Mouse (Mus musculus) G1E-ER4 (cell line): ENCODE results near the gene Tekt3. TPM values are rescaled to one million over a fixed set of nuclear protein-coding genes. Genes with fewer than 3 reads are reported as not detected.

ENCODE experiments used
- GATA1 ChIP-seq: IDR thresholded peaks from one replicate; pipeline ENCODE4 v1.8.0; 2012; ENCODE audit warnings: low read length, inconsistent platforms
- polyA plus RNA-seq: library from polyadenylated mRNA; stranded (reverse); fragments of >175 nt; gene quantifications from 2 replicates; pipeline ENCODE4 v1.2.3, GENCODE M21; 2012

Gene Tekt3
- polyA plus RNA-seq, 1 experiment = not detected

DNA sequence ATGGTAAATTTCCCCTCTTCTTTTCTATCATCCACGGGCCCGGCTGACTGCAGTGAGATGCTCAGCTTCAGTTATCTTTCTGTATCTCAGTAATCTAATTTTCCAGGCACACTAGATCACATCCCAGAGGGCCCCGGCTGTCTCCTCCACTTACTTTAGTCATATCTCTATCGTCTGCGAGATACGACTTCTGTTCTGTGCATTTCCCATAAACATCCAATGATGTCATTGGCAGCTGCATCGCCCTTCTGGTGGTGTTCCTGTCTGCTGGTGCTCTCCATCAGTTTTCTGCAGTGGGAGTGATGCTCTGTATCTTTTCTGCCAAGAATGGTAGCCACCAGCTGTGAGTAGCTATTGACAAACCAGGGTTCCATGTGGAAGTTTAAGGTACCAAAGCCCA is 41.8 kb downstream of the Tekt3 start:
- no peak for TF ChIP-seq GATA1

DNA sequence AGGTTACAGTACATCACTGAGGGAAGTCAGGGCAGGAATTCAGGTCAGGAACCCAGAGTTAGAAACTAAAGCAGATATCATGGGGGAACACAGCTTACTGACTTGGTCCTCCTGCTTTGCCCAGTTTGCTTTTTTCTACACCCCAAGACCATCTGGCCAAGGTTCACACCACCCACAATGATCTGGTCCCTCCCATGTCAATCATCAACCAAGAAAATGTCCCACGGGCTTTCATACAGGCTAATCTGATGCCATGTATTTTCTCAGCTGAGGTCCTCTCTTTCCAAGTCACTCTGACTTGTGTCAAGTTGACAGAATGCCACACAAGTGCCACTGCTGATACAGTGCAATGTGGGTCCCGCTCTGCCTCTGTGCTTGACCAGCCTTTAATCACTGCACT is 42.6 kb downstream of the Tekt3 start:
- no peak for TF ChIP-seq GATA1

DNA sequence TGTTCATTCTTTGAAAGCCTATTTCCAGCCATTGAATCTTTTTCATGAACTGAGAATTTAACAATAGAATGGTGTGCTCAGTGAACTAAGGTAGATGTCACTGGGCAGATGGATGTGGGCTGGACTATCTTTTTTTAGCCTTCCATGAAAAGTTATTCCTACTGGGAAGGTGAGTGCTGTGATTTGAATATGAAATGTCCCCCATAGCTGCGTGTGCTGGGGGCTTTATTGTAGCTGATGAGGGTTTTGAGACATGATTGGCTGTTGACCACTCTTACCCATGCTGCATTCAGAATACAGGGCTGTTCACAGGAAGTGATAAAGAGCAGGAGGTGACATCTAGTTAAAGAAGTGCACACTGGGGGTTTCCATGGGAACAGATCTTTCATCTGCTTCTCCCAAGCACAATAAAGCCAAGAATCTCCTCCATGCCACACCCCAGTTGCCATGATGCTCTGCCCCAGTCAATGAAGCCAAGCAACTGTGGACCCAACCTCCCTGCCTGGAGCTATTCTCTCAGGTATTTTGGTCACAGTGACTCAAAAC is 47.8 kb downstream of the Tekt3 start:
- TF ChIP-seq GATA1 = no peak

DNA sequence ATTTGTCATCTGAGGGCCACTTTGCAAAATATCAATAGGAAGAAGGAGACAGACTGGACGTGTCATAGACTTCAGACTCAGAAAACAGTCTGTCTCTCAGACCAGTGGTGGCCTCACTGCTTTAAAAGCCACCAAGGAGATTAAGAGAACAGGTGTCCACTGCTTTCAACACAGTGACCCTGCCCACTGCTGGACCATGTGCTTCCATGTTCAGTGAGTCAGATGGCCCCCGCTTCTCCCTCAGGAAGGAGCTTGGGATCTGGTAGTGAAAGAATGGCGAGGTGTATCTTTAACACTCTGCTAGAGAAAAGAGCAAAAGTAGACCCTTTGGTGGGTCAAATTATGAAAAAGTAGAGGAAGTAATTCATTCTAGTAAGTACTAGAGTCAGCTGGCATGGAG is 48.9 kb downstream of the Tekt3 start:
- TF ChIP-seq GATA1 = no peak

DNA sequence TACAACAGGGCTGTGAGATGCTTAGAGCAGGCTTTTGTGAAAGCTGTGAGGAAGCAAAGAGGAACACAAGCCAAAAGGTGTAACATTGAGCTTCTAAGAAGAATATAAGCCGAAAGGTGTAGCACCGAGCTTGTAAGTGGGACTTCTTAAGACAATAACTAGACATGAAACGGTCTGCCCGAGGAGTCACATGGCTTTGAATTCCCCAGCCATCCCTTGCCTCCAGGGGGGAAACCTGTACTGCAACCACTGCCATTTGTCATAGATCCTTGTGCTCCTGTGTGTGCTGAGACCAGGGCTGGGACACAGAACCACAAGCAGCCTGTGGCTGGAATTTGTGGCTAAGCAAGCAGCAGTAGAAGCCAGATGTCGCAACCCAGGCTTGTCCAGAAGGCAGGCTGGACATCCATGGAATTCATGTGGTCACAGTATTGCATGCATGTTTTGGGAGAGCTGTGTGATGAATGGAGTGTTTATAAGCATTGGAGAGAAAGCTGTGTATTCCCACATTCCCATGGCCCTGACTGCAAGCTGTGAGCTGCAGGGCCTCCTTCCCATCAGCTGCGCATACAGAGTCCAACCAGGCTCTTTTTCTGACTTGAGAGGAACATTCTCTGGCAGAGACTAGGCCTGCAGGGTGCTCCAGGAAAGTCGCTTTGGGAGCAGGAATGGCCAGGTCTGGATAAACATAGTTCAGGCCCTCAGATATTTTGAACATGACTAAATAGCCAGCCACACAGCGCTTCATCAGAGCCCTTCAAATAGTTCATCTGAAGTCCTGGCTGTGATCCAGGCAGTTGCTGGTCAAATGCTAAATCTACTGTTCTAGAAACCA is 53.6 kb downstream of the Tekt3 start:
- TF ChIP-seq GATA1 = no peak

DNA sequence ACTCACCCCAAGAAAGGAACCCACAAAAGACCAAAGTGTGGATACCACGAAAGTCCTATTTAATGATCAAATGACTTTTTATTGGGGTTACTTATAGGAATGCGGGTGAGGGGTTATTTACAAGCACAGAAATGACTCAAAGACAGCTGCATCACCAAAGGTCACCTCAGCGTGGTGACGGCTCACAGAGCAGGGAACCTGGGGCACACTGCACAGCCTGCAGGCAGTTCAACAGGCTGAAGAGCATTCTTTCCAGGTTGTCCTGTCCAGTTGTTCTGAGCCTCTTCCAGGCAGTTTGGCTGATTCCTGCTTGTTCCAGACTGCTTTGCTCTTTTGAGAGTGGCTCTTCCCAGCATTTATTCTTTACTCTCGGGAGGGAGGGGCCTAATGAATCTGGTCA is 55.2 kb downstream of the Tekt3 start:
- no peak for TF ChIP-seq GATA1

DNA sequence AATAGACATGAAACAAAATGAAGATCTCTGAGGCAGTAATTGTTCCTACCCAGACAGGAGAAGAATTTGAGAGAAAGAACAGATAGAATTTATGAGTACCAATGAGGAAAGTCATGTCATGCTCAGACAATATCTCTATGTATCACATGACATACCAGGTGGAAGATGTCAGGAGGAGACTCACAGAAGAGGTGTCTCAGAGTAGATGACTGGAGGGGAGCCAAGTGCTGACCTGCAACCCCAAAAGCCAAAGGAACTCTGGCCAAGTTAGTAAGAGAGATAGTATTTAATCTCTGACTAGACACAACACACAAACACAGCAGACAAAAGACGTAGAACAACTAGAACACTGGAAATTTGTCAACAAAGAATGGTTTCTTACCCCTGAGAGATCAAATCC is 55.8 kb downstream of the Tekt3 start:
- TF ChIP-seq GATA1 = no peak

DNA sequence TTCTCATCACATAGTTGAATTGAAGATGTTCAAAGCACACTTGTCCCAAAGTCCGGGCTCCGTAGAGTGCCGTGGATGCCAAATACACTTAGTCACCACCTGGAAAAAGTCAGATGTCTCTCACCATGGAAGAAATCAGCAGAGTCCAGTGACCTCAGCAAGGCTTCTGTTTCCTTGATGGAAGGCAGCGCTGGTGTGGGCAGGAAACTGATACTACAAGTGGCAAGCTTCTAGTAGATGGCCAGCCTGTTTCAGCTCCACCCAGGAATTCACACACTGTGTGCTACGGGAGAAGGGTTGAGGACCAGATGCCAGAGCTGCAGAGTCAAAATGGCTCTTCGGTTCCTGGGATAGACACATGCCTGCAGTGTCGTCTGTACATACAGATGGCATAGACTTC is 58.3 kb downstream of the Tekt3 start:
- no peak for TF ChIP-seq GATA1

DNA sequence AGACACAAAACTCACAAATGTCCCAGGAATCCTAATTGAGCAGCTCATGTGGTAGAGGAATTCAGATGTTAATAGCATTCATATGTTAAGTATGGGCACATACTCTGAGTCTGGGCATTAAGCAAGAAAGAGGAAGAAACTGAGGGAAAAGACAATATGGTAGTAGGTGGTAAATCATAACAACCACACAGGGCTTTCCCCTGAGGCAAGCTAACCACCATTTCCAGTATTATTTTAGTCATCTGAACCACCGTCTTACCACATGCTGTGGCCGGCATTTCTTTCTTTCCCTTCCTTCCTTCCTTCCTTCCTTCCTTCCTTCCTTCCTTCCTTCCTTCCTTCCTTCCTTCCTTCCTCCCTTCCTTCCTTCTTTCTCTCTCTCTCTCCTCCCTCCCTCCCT is 60.8 kb downstream of the Tekt3 start:
- no peak for TF ChIP-seq GATA1

DNA sequence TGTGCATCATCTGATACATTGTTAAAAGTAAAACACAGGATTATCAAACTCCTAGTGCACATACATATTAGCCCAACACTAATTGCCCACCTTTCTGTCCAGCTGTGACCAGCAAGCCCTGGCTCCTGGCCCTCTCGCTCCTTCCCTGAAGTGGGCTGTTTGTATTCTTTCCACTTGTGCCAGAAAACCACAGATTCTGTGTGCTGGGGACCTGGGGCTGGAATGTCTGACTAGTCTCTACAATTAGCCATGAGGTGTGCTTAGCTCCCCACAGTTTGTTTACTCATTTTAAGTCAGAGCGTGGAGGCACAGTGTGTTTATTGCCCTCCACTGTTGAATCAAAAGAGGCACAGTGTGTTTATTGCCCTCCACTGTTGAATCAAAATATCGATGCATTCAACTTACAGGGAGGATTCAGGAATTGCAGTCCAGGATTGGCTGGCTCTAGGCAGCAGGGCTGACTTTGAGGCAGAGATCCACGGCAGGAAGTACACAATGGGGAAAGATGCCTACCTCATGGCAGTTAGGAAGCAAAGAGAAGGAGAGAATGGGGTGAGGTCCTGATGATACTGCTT is 61.4 kb downstream of the Tekt3 start:
- TF ChIP-seq GATA1 = no peak

DNA sequence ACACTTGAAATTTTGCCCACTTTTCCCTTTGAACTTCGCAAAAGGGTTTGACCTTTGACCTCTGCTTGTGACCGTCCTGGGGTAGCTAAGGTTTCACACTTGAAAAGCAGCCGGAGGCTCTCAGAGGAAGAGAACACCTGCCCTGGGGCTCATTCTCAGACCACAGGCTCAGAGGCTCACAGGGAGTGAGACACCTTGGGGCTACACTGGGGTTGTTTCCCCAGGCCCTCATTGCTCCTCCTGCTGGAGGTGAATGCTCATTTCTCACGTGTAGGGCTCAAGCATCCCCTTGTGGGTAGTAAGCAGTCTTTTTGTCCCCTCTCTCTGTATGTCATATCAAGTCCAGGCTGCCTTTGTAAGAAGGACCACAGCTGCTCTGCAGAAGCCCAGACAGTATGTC is 62.9 kb downstream of the Tekt3 start:
- TF ChIP-seq GATA1 = no peak

DNA sequence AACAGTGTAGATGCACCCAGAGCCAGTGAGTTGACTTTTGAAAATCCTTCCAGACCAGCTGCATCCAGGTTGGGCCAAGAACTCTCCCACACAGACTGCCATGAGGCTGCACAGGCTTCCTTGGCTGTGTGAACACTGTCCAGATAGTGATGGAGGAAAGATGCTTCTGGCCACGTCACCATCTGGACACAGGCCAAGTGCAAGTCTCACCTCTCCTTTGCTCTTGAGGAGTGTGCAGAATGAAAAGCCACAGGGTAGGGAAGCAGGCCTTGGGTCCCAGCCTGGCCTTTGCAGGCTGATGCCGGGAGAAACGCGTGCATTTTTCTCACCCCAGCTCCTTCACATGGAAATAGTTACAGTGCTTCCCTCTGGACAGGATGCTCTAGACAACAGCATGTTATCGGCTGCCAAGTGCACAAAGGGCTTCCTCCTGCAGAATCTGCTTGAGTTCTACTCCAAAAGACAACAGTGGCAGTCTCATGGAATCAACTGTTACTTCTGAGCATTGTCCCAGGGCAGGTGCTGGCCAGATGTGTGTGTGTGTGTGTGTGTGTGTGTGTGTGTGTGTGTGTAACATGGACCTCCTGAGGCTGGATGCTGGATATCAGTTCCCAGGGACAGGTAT is 64.5 kb downstream of the Tekt3 start:
- TF ChIP-seq GATA1 = no peak

DNA sequence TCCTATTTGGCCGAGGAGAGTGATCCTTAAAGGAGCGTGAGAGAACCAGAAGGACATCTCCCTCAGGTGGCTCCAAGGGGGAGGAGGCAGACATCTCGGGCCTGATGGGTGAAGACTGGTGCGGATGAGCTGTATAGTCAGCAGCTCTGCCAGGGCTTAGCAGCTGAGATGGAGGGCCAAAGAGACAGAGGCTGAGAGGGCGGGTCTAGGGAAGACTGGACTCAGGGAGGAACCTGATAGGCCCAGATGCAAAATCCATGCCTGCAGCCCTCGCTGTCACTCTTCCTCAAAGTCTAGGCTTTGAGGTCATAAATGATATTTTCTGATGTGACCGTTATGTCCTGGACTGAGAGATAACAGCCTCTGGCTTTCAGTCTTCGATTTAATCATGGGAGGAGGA is 65.5 kb downstream of the Tekt3 start:
- no peak for TF ChIP-seq GATA1

DNA sequence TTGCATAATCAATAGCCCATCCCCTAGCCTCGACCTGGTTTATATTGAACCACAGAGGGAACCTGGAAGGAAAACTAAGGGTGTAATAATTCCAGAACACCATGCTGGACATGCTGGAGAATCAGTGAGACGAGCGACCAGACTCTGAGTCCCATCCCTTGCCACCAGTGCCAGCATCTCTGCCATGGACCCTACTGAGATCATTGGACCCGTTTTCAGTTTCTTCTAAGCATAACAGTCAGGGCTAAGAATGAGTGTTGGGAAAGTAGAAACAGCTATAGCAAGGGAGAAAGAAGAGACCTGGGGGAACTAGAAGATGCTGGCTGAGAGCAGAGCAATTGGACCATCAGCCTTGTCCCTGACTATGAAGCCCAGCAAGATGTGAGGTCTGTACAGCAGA is 66.1 kb downstream of the Tekt3 start:
- TF ChIP-seq GATA1 = no peak

DNA sequence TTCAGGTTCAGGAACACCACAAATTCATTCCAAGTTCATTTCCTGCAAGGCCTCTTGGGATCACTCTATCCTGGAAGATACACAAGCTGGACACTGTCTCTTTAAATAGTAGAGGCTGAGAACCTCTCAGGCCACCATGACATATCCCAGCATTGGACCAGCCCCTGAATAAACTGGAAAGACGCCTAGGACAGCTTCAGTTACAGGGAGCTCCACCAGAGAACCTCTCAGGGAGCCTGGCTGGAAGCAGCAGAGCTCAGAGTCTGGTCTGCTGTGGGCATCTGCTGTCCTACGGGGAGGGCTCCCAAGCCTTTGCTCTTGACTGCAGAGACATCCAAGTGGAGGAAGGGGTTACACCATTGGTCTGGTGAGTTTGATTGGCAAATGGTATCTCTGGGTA is 67.3 kb downstream of the Tekt3 start, which contains the start of gene Pmp22:
Gene Pmp22, plus strand, starts transcription at position 199 of the 400 bp plus-strand sequence.
- no peak for TF ChIP-seq GATA1

DNA sequence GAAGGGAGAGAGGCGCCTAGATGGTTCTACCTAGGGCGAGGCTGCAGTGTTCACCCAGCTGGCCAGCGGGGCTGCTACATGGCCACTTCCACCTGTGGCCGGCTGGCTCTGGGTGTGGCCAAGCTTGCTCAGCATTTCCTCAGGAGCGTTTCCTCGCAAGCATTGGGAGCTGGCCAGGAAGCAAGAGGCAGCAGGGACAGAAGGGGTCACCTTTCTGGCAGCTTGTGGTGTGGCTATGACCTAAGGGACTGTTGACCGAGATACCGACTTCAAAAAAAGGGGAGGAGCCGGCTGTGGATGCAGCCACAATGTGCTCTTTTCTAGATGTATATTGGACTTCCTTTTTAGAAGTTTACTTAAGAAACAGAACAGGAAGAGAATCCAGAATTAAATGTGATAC is 67.9 kb downstream of the Tekt3 start:
- TF ChIP-seq GATA1 = no peak
